Mouse (Mus musculus) gastrocnemius, postnatal 10 days (tissue): ENCODE measurements around the gene Lrwd1. TPM values are rescaled to one million over a fixed set of nuclear protein-coding genes. Genes with fewer than 3 reads are reported as not detected.
A peak's percentile ranks its signal among the peaks of the same experiment; 100 is the strongest.
"Not testable (repeated sequence)": the region's sequence is repeated elsewhere in the genome, so short reads cannot be mapped to it uniquely, and the experiment has no call there.

Experiments used
- DNase-seq: peaks from one replicate; pipeline ENCODE4 v3.0.0; 2021; ENCODE audit warnings: mixed read lengths
- total RNA-seq, 2 experiments: library from RNA; stranded (reverse); gene quantifications; 2 replicates each; pipeline ENCODE4 v1.2.3; 2021

Gene Lrwd1
- total RNA-seq, 2 experiments from 2014 or later = 4.9 to 7.4 TPM

DNA sequence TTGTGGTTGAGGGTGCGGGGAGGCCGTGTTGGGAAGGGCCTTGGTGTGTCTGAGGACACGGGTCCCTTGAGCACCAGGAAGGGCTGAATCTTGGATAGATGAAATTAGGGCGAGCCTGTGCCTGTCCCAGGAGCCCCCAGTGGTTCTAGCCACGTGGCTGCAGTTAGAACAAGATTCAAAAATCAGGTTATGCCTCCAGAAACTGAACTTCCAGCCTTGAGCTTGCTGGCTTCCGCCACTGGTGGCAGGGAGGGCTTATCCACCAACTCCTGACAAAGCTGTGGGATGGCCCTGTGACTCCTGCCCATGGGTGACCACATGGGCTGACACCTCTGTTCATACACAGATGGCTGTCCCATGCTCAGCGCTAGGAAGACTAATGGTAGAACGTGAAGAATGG is 11.8 kb upstream of the Lrwd1 start:
- no peak for DNase-seq

DNA sequence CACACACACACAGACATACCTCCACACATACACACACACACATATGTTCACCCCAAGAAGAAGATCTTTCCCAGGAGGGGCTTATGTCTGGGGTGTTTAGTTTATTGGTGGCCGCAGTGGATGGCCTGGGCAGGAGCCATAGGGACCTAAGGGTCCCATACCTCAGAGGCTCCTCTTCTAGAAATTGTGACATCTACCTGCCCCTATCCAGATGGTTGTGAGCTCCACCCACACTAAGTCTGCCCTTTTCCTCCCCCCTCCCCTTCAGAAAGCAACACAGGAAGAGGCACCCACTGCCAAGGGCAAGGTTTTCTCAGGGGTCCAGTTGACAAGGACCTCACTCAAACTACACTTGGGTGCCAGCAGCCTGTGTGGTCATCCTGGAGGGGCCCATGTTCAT is 11.1 kb upstream of the Lrwd1 start:
- DNase-seq = no peak

DNA sequence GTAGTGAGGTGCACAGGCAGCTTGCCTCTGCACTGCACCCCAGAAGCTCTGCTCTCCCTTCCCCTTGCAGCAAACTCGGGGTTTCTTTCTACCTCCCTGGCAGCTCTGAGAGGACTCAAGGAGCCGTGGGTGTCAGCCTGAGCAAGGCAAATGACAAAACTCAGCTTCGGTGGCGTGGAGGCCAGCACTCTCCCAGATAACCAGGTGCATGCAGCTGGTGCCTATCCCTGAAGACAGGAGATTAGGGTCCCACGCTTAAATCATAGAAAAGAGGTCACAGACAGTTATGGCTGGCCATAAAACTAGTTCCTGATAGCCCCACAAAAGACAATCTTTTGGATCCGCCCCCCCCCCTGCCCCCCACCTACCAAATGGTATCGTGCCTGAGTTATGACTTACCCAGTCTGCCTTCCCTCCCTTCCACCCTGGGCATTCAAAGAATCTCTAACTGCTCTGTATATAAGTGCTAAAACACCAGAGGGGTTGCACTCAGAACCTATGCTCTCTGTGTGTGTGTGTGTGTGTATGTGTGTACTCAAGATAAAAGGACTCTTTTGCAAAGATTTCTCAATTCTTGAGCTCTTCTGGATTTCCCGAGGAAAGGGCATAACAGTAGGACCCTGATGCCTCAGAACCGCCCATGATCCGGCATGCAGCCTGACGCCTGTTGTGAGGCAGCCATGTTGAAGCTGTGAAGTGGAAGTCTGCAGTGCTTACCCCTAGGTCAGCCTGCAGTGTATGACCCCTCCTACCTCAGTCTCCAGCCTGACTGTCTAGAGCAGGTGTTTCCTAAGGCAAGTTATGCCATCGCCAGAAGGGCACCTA is 8.9 kb upstream of the Lrwd1 start:
- DNase-seq = no peak

DNA sequence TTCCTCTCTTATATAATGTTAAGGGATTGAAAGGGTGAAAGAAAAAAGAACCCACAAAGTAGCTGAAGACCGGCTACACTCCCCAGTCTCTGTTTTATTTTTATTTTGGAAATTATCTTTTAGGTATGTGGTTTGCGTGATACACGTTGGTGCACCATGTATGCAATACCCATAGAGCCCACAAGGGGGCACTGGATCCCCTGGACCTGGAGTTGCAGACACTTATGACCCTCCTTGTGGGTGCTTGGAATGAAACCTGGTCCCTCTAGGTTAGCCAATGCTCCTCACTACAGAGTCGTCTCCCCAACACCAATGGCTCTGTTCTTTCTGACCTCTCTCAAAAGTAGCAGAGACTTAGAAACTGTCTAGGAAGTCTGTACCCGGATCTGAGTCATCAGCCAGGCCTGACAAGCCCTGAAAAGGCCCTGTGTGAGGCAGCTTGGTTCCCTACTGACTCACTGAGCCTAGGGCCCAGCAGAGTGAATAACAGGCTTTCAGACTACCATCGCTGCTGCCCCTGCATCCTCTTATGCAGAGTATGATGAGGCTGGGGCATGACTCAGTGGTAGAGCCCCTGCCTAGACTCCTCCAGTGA is 7.4 kb upstream of the Lrwd1 start:
- DNase-seq = no peak

DNA sequence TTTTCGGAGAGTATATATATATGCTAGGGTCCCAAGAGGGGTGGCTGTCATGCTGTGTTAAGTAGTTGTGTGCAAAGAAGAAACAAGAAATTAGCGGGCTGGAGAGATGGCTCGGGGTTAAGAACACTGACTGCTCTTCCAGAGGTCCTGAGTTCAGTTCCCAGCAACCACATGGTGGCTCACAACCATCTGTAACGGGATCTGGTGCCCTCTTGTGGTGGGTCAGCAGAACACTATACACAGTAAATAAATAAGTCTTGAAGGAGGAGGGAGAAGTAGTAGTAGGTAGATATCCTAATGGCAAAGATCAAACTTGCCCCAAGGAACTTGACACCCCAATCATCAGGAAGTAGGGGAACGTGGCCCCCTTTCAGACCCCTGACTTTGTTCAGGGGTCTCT is 6.9 kb upstream of the Lrwd1 start:
- DNase-seq = no peak

GRCm38 (mm10) chr5:136140057-136140482 is 4.2 kb upstream of the Lrwd1 start:
- no peak for DNase-seq

DNA sequence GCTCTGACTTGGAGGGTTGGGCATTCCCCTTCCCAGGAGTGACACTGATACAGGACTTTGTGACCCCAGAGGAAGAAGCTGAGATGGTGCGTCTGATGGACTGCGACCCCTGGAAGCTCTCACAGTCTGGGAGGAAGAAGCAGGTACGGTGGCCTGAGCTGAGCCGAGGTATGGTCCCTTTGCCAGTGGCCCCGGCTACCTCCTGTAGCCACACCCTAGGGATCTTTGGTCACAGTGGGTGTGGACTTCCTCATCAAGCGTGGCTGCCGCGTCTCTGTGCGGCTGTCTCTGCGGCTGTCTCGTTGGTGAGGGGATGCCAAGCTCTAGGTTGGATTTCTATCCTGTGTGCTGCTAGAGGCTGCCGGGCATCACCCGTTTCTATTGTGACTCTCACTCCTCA is 3.5 kb upstream of the Lrwd1 start:
- DNase-seq = no peak

- DNase-seq = peak; percentile 60
Measured at GRCm38 (mm10) chr5:136137658-136138274, 1.9 kb upstream of the Lrwd1 start.

DNA sequence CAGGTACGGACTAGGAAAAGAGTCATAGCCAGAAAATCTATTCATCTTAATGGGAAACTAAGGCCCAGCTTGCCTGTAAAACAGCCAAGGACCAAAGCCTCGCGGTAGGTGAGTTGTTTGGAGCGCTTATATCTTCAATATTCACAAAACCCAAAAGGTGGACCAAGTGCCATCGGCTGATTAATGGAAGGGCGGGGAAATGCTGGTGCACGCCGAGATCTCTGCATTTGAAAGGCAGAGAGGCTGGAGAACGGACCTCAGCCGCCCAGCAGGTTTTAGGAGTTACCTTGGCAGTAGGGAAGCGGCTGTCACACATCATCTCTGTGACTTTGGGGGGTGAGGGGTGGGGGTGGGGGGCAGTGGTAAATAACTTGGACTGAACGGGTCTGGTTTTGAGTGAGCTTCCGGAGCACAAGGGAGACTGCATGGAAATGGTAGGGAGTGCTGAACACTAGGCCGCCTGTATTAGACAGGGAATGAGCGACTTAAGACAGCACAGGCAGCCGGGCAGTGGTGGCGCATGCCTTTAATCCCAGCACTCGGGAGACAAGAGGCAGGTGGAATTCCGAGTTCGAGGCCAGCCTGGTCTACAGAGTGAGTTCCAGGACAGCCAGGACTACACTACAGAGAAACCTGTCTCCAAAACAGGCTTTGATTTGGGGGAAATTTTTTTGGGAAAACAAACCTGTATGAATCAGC is 567 bp upstream of the Lrwd1 start:
- DNase-seq = no peak

DNA sequence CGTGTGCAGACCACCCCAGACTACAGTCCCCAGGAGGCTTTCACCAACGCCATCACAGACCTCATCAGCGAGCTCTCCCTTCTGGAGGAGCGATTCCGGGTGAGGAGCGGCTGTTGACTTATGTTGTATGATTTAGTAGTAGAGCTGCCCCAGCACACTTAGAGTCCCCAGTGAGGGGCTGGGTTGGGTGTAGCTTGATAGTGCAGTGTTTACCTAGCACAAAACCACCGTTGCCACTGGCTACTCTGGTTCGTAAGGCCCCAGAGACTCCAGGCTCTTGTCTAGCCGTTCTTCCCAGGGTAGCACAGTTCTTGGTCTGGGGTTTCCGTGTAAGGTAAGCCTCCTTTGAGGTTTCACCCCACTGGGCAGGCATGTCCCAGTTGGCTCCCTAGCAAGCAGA is 13.7 kb downstream of the Lrwd1 start:
- no peak for DNase-seq

GRCm38 (mm10) chr5:136116784-136117112 is 19.1 kb downstream of the Lrwd1 start:
- DNase-seq = no peak

- peak; percentile 97 for DNase-seq
Measured at GRCm38 (mm10) chr5:136115891-136116783, 19.7 kb downstream of the Lrwd1 start, which contains the start of gene Polr2j. Gene Polr2j (plus strand): TSS chr5:136116631.

GRCm38 (mm10) chr5:136113546-136113945 is 22.3 kb downstream of the Lrwd1 start:
- DNase-seq = not testable (repeated sequence)

GRCm38 (mm10) chr5:136109042-136109441 is 26.8 kb downstream of the Lrwd1 start:
- DNase-seq = no peak

DNA sequence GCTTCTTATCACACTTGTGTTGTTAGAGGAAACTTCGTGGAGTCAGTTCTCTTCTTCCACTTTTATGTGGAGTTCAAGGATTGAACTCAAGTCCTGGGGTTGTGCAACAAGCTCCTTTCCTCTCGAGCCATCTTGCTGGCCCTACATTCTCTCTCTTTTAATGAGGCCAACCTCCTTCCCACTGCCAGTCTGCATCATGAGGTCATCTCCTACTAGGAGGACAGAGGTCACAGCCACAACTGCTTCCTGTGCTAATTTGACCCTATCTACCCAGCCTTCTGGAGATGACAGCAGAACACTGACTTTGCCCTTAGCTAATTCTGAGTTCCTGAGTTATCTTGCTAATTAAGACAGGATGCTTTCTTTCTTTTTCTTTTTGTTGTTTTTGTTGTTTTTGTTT is 27.4 kb downstream of the Lrwd1 start:
- DNase-seq = no peak

DNA sequence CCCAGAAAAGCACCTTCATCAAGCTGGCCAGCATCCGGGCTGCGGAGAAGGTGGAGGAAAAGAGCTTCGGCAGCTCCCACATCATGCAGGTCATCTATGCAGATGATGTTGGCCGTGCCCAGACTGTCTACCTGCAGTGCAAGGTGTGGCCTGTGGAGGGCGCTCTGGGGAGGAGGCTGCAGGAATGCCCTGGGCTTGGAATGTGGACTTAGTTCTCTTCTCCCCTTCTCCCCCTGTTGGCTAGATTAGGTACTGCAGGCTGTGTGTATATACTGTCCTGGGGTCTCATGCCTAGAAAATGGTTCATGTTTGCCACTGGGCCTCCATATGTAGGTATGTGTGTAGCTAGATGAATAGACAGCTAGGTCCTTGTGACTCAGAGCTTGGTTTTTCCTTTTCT is 31.4 kb downstream of the Lrwd1 start:
- DNase-seq = peak; percentile 37

GRCm38 (mm10) chr5:136102099-136102820 is 33.6 kb downstream of the Lrwd1 start:
- peak; percentile 73 for DNase-seq

GRCm38 (mm10) chr5:136098536-136098935 is 37.3 kb downstream of the Lrwd1 start:
- DNase-seq = no peak

GRCm38 (mm10) chr5:136095089-136095488 is 40.8 kb downstream of the Lrwd1 start:
- no peak for DNase-seq

GRCm38 (mm10) chr5:136094249-136095010 is 41.4 kb downstream of the Lrwd1 start:
- DNase-seq = no peak
